Mouse (Mus musculus) left cerebral cortex, postnatal 14 days (tissue): ENCODE measurements around the gene Plin3. TPM values are rescaled to one million over a fixed set of nuclear protein-coding genes. Genes with fewer than 3 reads are reported as not detected.
A peak's percentile ranks its signal among the peaks of the same experiment; 100 is the strongest.

Experiments
- DNase-seq, 2 experiments: peaks; one replicate each; pipeline ENCODE4 v3.0.0; 2021 to 2022; ENCODE audit warnings: low spot score in 2 of 2, mixed read lengths in 1 of 2
- intact Hi-C: fragments of 180-260 bp; cut with DNase I; formaldehyde crosslinking; loops from one replicate; pipeline ENCODE4 v1.15.1; 2025
- microRNA-seq, 2 experiments: library from miRNA; unstranded; fragments of <30 nt; microRNA quantifications; one replicate each; pipeline ENCODE4 v1.2.0; 2022
- total RNA-seq, 2 experiments: library from RNA; stranded (reverse); gene quantifications; 2 replicates each; pipeline ENCODE4 v1.2.3; 2021

Gene Plin3
- total RNA-seq, 2 experiments from 2014 or later: 4.8 TPM

GRCm38 (mm10) chr17:56257181-56257894 is 35.3 kb downstream of the Plin3 start:
- no peak for DNase-seq
- intact Hi-C loops: no loop called here

DNA sequence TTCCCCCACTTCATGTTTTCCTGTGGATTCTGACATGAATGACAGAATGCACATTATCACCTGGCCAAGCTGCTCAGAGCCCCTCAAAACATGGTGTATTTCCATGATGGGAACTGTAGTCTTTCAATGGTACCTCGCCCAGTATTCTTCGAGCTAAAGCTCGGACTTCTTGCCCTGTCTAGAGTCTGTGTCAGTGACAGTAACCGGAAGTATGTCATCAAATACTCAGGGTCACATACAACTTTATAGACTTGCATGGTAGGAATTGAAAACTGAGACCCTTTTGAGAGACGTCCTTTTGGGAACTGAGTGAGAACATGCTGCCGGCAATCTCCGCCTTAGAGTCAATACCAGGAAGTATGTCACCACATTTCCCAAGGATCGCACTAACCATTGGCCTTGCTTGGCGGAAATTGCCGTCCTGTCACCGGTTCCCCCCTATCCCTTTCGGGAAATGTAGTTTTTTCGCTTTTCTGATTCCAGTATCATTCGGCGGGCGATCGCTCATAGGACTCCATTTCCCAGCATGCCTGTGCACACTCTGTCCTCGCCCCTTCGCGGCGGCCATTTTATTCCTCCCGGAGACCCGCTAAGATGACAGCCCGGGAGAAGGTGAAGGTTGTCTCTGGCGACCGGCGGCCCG is 36.3 kb downstream of the Plin3 start, which contains the start of gene Fem1a:
TSS of gene Fem1a (plus strand) at position 572 of the 643 bp plus-strand sequence.
- DNase-seq: peak; percentile 96 to 99
- intact Hi-C loops: no loop called here

- DNase-seq: peak; percentile 99 to 100
- intact Hi-C loops: no loop called here
These were observed 36.8 kb downstream of the Plin3 start for GRCm38 (mm10) chr17:56255863-56256238.

DNA sequence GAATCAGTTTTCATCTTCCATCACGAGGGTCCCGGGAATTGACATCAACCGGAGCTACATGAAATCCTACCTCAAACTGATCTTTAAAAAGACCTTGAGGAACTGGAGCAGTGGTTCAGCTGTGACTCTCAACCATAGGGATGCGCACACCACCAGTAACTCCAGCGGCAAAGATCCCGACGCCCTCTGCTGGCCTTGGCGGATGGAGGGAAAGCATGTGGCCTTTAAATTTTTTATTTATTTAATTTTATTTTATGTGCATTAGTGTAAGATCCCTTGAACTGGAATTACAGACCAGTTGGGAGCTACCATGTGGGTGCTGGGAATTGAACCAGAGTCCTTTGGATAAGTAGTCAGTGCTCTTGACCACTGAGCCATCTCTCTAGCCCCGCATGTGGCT is 37.2 kb downstream of the Plin3 start:
- peak; percentile 64 to 73 for DNase-seq
- intact Hi-C loops: no loop called here

- DNase-seq: no peak
- intact Hi-C loops: loop anchor here (5.0 kb wide), 3 partner anchors 37 to 122 kb away; partner anchors contain the start of gene Dpp9
These were observed 38.0 kb downstream of the Plin3 start for GRCm38 (mm10) chr17:56254695-56255094.

GRCm38 (mm10) chr17:56251136-56251829 is 41.4 kb downstream of the Plin3 start:
- intact Hi-C loops: loop anchor here (5.0 kb wide), 3 partner anchors 34 to 119 kb away; partner anchors contain the start of gene Dpp9

GRCm38 (mm10) chr17:56245608-56246007 is 47.1 kb downstream of the Plin3 start:
- intact Hi-C loops: no loop called here
- no peak for DNase-seq

More at GRCm38 (mm10) chr17:56251136-56251829, 41.4 kb downstream of the Plin3 start:
- peak; percentile 75 to 84 for DNase-seq

DNA sequence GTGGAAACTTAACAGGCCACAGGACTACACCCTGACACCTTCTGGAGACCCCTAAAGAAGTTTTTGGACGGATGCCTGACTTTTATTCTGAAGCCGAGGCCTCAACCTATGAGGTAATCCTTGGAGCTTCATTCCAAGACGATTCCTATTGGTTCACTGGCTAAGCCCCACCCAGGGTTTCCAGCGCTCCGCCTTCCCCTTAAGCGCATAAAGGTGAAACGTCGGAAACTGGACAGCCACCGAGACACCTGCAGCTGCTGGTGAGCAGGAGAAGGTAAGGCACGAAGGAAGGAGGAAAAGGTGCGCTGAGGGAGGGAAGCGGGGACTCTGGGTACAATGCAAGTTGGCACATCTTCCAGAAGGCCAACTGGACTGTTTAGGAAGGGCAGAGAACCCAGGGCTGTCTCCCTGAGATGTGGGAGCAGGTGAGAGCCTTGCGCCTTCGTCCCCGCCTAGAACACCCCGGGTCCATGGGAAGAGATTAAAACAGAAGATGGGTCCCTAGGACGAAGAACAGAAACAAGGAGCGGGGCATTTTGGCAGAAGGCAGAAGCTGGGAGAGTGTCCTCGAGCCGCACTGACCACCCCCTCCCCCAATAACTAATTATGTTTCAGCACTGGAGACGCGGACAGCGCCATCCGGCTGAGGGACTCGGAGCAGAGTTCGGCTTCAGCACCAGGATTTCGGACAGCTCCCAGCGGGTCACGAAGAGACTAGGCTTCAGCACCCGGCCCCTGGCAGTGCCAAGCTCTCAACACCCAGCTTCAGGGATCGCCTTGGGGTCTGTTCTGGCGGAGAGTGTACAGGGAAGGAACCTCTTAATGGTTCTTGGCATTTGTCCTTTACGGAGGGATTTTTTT is 50.9 kb downstream of the Plin3 start:
- intact Hi-C loops: no loop called here
- peak; percentile 77 to 83 for DNase-seq

- intact Hi-C loops: no loop called here
- peak; percentile 87 to 96 for DNase-seq
These were observed 58.7 kb downstream of the Plin3 start for GRCm38 (mm10) chr17:56233818-56234469.

GRCm38 (mm10) chr17:56233389-56233788 is 59.3 kb downstream of the Plin3 start:
- intact Hi-C loops: no loop called here
- DNase-seq: no peak

GRCm38 (mm10) chr17:56229943-56230342 is 62.7 kb downstream of the Plin3 start:
- peak; percentile 88 to 96 for DNase-seq

More at GRCm38 (mm10) chr17:56229943-56230342, 62.7 kb downstream of the Plin3 start:
- intact Hi-C loops: no loop called here

Small RNAs within 50 kb of the gene (microRNA-seq; reads per million reads assigned to microRNA genes)
- gene Mir7b: 2,333 to 4,028 reads per million in 2 experiments

Other genes starting within 250 kb of the Plin3 start
- 10 to 100 TPM; 74.4 to 89.6 TPM for gene Ubxn6, start 217.8 kb downstream of the Plin3 start, total RNA-seq
- gene Hdgfl2, start 213.2 kb downstream of the Plin3 start, total RNA-seq: 10 to 100 TPM; 97.6 to 97.9 TPM
- 1 to 10 TPM in 1 of 2 experiments, under 1 TPM in 1; 0.36 to 1.1 TPM for gene Plin4, start 183.1 kb downstream of the Plin3 start, total RNA-seq
- 1 to 10 TPM in 1 of 2 experiments, under 1 TPM in 1; 0.46 to 1.1 TPM for gene Plin5, start 175.3 kb downstream of the Plin3 start, total RNA-seq
- 1 to 10 TPM; 1.2 to 2.8 TPM for gene Lrg1, start 170.9 kb downstream of the Plin3 start, total RNA-seq
- 100 to 1,000 TPM; 135 to 144 TPM for gene Sema6b, start 152.5 kb downstream of the Plin3 start, total RNA-seq
- gene Tnfaip8l1, start 130.4 kb downstream of the Plin3 start, total RNA-seq: 1 to 10 TPM; 8.3 to 9.8 TPM
- gene Mydgf, start 109.0 kb downstream of the Plin3 start, total RNA-seq: 10 to 100 TPM; 47.2 to 48.0 TPM
- 10 to 100 TPM; 50.5 to 57.1 TPM for gene Dpp9, start 74.0 kb downstream of the Plin3 start, total RNA-seq
- gene Fem1a, start 36.1 kb downstream of the Plin3 start, total RNA-seq: 10 to 100 TPM; 39.1 to 41.0 TPM
- gene Ticam1, start 16.1 kb downstream of the Plin3 start, total RNA-seq: 1 to 10 TPM; 5.5 to 5.9 TPM
- not detected for gene Arrdc5, start 7.4 kb upstream of the Plin3 start, total RNA-seq
- gene Uhrf1, start 10.4 kb upstream of the Plin3 start, total RNA-seq: 1 to 10 TPM; 2.1 to 2.8 TPM
- gene Kdm4b, start 33.2 kb upstream of the Plin3 start, total RNA-seq: 10 to 100 TPM; 75.0 to 87.7 TPM
- 100 to 1,000 TPM; 644 to 661 TPM for gene Ptprs, start 183.6 kb upstream of the Plin3 start, total RNA-seq
- gene Znrf4, start 219.6 kb upstream of the Plin3 start, total RNA-seq: not detected